Mouse (Mus musculus) ES-Bruce4 (cell line): Measurements from ENCODE around the gene Nxf3.

Experiments
- CTCF ChIP-seq: IDR thresholded peaks from one replicate; pipeline ENCODE4 v1.8.1; 2011; ENCODE audit warnings: low read depth, low read length
- EP300 ChIP-seq: IDR thresholded peaks from 2 replicates; pipeline ENCODE4 v1.6.1; 2011; ENCODE audit warnings: low read depth, low read length; ENCODE audit not compliant: insufficient read depth
- POLR2A ChIP-seq: IDR thresholded peaks from one replicate; pipeline ENCODE4 v1.8.1; 2011; ENCODE audit warnings: low read length; ENCODE audit not compliant: insufficient read depth

- TF ChIP-seq CTCF (no peak), POLR2A (no peak), EP300 (no peak)
Observed at GRCm38 (mm10) chrX:136092497-136093279, 7.6 kb upstream of the Nxf3 start.
